Mouse (Mus musculus) testis, adult 2 months (tissue): ENCODE results near the gene Catsper3.

Experiments used
- CTCF ChIP-seq: fragments of 200-500 bp; IDR thresholded peaks from 2 replicates; pipeline ENCODE4 v1.5.1; 2012; ENCODE audit warnings: low read depth, mild to moderate bottlenecking, inconsistent platforms, low read length, moderate library complexity; ENCODE audit not compliant: control insufficient read depth, insufficient read depth, insufficient replicate concordance
- POLR2A ChIP-seq: fragments of 200-500 bp; IDR thresholded peaks from 2 replicates; pipeline ENCODE4 v1.6.1; 2012; ENCODE audit warnings: low read depth, mild to moderate bottlenecking, inconsistent platforms, low read length, moderate library complexity; ENCODE audit not compliant: control insufficient read depth

DNA sequence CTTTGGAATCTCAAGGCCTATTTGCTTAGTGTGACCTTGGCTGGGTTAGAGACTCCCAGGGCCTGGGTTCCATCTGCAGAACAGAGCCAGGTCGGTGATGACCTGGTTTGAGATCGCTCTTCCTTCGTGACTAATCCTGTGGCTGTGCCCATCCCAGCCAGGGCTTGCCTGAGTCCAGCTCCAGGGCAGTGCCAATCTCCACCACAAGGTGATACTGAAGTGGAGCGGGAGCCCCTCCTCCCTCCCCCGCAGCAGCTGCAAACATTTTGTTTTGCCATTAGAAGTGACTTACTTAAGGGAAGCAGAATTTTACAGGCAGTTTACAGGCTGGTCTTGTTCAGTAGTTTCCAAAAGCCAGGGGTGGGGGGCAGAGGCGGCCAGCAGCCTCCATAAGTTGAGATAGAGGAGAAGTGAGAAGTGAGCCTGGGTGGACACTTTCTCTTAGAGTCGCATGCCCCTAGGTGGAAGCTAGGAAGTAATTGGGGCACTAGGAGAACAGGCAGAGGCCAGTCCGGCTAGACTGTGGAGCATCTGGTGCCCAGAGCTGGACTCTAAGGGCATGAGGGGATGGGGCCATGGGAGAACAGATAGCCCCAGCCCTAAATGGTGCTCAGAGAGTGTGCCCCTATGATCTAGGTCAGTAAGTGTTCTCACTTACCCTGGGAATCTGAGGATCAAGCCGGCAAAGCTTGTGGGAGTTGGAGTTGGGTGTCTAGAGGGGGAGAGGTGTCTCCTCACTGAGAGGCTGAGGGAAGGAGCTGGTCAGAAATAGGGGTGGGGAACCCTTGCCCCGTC lies 40.0 kb downstream of the Catsper3 start:
- TF ChIP-seq CTCF (no peak), POLR2A (no peak)
